Mouse (Mus musculus): Measurements from ENCODE around the gene Gpd2. TPM values are rescaled to one million over a fixed set of nuclear protein-coding genes. Genes with fewer than 3 reads are reported as not detected.

Gene Gpd2
- 100 to 1,000 TPM; 111 to 124 TPM for total RNA-seq (2021)
- long read RNA-seq, experiment 1, full-length matches to known transcripts: 41 of 167 reads
- long read RNA-seq, experiment 1, partial matches to known transcripts: 12 of 167 reads
- long read RNA-seq, experiment 1, other reads (novel, unspliced or antisense): 114 of 167 reads
- long read RNA-seq, experiment 2, full-length matches to known transcripts: 49 of 183 reads
- long read RNA-seq, experiment 2, partial matches to known transcripts: 20 of 183 reads
- long read RNA-seq, experiment 2, other reads (novel, unspliced or antisense): 114 of 183 reads

DNA sequence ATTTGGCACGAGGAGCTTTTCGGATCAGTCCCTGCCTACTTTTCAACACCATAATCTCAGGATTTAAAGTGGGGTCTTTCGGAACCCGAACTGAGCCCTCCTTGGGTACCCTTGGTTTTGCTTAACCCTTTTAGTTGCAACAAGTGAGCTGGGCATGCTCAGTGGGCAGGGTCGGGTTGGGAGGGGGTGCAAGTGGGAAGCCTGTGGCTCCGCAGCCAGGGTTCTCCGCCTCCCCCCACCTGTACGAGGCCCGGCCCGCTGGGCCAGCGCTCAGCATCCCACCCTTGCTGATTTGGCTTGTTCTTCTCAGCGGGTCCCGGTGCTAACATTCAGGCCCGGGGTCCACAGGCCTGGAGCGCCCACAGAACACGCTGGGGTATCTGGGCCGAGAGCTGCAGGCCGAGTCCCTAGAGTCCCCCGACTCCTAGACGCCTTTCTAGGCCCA lies at the start of gene Gpd2:
Gene Gpd2, plus strand, starts transcription at position 161 of the 445 bp plus-strand sequence.
- DNase-seq: no peak

GRCm38 (mm10) chr2:57188237-57188636 lies 49.2 kb upstream of the Gpd2 start:
- no peak for DNase-seq

DNA sequence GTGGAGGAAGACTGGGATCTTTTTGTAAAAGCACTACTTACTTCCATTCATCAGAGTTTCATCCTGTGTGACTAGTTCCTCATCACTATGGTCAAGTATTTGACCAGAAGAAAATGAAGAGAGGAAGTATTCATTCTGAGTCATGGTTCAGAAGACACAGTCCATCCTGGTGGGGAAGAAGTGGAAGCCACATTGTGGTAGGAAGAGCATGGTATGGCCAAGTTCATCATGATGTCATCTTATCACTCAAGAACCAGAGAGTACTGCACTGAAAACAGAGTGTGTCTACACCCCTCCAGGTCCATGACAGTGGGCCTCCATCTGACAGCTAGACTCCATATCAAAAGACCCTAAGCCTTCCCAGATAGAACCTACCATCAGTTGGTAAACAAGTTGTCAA lies 46.6 kb upstream of the Gpd2 start:
- no peak for DNase-seq

DNA sequence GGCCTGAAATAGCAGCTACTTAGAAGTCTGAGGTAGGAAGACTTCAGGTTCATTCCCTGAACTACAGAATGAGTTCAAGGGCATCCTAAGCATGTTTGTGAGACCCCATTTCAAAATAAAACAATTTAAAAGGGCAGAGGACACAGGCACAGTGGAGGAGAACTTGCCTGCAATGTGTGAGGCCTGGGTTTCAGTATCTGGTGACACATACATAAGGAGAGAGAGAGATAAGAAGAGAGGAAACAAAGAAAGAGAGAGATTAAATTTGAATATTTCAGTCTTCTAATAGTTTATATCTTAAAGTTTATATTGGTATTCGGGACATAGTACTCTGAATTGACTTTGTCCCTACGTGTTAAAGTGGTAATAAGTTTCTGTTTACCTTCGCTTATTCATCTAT lies 38.4 kb upstream of the Gpd2 start:
- no peak for DNase-seq

- DNase-seq: no peak
Measured at GRCm38 (mm10) chr2:57208472-57209083, 28.9 kb upstream of the Gpd2 start.

- no peak for DNase-seq
Measured at GRCm38 (mm10) chr2:57211049-57212001, 26.1 kb upstream of the Gpd2 start.

- no peak for DNase-seq
Measured at GRCm38 (mm10) chr2:57213364-57213763, 24.1 kb upstream of the Gpd2 start.

GRCm38 (mm10) chr2:57223288-57224026 lies 14.0 kb upstream of the Gpd2 start:
- no peak for DNase-seq

DNA sequence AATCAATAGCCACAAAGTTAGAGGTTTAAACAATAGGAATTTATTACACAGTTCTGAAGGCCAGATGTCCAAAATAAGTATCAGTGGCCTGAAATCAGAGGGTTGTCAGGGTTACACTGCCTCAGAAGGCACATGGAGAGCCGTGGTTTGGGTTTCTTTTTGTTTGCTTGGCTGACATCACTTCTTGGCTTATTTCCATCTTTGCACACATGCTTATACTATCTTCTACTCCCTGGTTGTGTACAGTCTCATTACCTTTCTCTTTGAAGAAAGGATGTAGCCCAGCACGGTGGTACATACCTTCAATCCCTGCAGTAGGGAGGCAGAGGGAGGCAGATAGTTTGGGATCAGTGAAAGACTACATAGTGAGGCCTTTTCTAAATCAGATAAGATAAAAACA lies 12.2 kb upstream of the Gpd2 start:
- no peak for DNase-seq

DNA sequence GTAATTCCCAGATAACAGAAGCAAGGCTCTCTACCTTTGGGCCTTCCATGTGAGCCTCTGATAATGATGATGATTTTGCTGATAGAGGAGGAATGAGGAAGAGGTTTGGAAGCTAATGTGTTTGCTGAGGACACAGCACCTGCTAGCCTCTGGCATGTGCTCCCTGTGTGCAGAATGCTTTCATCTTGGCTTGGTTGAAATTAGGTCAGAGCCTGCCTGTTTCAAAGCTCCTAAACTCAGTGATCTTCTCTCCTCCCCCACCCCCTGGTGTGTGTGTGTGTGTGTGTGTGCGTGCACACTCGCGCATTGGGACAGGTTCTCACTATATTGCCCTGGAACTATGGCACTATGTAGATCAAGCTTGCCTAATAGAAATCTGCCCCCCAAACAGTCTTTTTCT lies 10.0 kb upstream of the Gpd2 start:
- DNase-seq: no peak

DNA sequence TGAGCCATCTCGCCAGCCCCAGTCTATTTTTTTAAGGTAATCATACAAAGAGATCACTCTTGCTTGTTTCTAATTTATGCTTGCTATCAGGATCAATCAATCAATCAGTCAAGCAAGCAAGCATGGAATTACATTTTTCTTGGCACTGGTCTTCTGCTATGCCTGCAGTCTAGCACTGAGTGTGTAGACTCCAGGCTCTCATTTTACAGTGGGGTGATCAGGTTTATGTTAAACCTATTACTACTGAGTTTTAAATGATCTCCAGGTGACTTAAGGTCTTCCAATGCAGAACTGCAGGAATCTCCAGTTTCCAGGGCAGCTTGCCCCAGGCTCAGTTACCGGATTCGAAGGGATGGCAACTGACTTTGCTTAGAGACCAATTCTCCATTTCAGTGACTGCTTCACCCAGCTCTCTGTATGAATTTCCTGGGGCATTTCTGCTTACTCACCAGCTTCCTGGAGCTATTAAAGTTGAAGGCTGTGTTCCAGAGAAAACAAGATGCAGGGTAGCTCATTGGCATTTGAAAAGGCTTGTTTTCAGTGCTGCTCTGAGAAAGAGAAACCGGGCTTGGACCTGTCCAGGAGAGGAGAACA lies 7.7 kb upstream of the Gpd2 start:
- DNase-seq: peak; percentile 16

- no peak for DNase-seq
Measured at GRCm38 (mm10) chr2:57231432-57231831, 6.0 kb upstream of the Gpd2 start.

DNA sequence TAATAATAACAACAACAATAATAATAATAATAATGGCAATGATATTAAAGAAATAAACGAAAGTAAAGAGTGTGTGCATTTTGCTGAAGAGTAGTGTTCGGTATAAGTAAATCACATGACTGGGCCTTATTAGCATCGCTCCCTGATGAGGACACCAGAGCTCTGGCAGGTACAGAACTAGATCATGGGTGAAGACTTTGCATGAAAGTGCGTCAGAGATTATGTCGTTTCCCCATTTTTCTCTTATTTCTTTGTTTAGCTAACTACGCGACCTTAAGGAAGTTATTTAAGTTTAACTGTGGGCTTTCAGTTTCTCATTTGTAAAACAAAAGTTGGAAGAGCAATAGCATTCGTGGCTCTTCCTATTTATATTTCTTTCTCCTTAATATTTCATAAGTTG lies 5.1 kb upstream of the Gpd2 start:
- DNase-seq: no peak

DNA sequence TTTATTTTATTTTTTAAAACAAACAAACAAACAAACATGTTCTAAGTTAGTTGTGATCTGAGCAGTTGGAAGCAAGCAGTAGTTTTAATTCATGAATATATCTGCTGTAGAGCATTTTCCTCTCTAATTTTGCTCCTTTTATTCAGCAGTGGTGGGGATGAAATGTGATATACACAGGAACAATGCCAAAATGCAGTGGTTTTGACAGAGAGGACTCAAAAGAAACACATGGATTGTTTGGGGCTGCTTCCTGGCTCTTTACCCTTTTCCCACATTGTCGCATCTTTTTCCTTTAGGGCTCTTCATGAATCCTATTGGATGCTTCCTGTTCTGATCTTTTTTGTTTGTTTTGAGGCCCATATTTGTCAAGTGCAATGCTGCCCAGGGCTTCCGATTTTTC lies 1.2 kb upstream of the Gpd2 start:
- no peak for DNase-seq

- DNase-seq: no peak
Measured at GRCm38 (mm10) chr2:57237026-57237425, 409 bp upstream of the Gpd2 start.

DNA sequence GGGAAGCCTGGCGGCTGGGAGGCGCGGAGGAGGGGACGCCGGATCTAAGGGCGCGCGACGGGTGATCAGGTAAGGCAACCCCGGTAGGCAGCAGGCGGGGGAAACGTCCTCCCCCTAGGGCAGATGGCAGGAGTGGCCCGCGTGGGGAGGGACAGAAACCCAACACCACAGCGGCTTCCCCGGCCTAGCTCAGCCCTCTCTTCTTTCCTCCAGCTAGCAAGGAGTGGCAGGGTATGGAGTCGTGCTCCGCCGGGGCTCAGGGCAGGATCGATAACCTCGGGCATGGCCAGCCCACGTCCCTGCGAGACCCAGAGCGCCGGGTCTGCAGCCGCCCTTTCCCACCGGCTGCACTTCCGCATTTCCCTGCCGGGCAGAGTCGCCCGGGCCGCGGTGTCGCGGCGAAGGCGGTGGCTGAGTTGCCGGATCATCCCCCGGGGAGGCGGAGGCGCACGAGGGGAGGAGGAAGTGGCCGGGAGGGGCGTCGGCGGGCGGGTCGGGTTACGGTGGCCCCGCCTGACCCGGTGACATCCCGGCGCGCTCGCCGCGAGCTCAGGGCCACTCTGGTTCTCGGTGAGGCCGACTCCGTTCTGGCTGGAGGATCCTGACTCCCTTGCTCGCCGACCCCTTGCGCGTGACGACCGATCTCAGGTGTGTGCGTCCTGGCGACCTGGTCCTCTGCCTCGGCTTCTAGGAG lies 632 bp downstream of the Gpd2 start:
- DNase-seq: peak; percentile 87

DNA sequence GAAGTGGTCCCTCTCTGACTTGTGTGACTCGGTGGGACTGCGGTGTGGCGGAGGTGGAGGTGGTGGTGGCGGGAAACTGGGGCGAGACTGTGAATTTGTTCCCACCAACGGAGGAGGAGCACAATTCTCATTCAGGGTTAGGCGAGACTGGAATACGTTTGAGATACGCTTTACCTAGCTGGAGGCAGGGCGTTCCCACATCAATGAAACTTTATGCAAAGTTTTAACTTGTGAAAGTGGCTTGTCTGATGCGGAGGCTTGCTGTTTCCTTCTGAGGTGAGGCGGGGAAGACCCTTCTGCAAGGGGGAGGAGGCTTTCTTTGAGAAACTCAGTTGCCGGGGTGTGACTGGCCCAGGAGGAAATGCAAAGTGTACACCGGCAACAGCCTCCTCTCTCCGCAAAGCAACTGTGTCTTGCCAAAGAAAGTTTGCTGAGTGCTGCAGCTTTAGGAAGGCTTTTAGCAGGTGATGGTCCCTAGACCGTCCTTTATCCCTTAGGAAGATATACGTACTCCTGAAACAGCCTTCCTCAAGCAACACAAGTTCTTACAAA lies 1.3 kb downstream of the Gpd2 start:
- DNase-seq: peak; percentile 8

DNA sequence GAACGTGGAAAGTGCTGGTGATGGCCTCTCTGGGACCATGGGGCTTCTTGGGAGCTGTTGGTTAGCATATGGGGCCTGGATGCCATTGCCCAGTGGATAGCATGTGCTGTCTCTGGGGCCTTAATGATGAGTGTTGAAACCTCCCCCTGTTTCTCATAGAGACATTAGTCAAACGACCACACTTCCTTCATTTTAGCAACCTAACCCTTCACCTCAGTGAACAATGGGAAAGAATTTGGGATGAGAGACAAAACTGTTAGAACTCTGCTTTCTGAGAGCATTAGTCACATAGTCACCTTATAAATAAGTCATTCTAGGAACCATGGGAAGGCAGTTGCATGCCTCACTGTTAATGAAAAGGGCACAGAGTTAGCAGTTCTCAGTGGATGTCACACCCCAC lies 1.9 kb downstream of the Gpd2 start:
- DNase-seq: no peak

GRCm38 (mm10) chr2:57243987-57244386 lies 6.6 kb downstream of the Gpd2 start:
- no peak for DNase-seq

DNA sequence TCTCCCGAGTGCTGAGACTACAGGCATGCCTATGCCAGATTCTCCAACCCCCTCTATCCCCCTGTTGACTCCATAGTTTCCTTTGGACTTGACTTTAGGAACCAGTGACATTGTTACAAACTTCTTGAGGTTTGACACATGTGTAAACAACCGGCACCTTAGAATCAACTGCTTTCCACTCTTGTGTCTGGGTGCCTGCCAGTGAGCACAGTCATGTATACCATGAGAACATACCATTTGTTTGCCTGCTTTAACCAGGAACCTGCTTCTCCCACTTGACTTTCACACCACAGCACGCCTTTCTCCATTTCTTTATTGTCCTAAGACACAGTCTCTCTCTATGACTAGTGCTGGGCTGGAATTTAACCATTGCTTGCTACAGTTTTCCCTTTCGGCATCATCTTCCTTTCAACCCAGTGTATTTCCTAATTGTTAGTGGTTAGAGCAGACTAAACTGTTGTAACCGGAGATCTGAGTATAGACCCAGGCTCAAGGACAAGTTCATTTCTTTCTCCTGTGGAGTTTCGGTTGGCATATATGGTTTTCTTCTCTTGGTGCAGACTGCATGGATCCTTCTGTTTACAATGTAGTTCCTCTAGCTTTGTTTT lies 8.4 kb downstream of the Gpd2 start:
- no peak for DNase-seq

Measured in gastrocnemius, postnatal 10 days (tissue).